Mouse (Mus musculus) E14TG2a.4 (cell line): ENCODE data around the gene Snx11.
"Not testable (repeated sequence)": the region's sequence is repeated elsewhere in the genome, so short reads cannot be mapped to it uniquely, and the experiment has no call there.

Source experiments
- H3K27me3 ChIP-seq: 2 replicates; pipeline ENCODE4 v1.6.1; 2014; ENCODE audit warnings: low read length, control low read depth; ENCODE audit not compliant: insufficient read depth
- H3K36me3 ChIP-seq: 2 replicates; pipeline ENCODE4 v1.6.1; 2014; ENCODE audit warnings: low read length, control low read depth; ENCODE audit not compliant: insufficient read depth
- H3K4me1 ChIP-seq: replicated peaks from 2 replicates; pipeline ENCODE4 v1.6.1; 2014; ENCODE audit warnings: low read depth, low read length, control low read depth
- H3K4me3 ChIP-seq: replicated peaks from 2 replicates; pipeline ENCODE4 v1.5.1; 2014; ENCODE audit warnings: mild to moderate bottlenecking, low read length
- H3K9me3 ChIP-seq: 2 replicates; pipeline ENCODE4 v1.6.1; 2014; ENCODE audit warnings: low read length, control low read depth
- CTCF ChIP-seq: conservative IDR thresholded peaks from 2 replicates; pipeline ENCODE4 v1.5.1; 2014; ENCODE audit warnings: low read length
- NANOG ChIP-seq: IDR thresholded peaks from 2 replicates; pipeline ENCODE4 v1.6.1; 2014; ENCODE audit warnings: borderline replicate concordance, low read length, mixed read lengths
- POU5F1 ChIP-seq: IDR thresholded peaks from 2 replicates; pipeline ENCODE4 v1.6.1; 2014; ENCODE audit warnings: low read length, borderline replicate concordance

The Snx11 gene

DNA sequence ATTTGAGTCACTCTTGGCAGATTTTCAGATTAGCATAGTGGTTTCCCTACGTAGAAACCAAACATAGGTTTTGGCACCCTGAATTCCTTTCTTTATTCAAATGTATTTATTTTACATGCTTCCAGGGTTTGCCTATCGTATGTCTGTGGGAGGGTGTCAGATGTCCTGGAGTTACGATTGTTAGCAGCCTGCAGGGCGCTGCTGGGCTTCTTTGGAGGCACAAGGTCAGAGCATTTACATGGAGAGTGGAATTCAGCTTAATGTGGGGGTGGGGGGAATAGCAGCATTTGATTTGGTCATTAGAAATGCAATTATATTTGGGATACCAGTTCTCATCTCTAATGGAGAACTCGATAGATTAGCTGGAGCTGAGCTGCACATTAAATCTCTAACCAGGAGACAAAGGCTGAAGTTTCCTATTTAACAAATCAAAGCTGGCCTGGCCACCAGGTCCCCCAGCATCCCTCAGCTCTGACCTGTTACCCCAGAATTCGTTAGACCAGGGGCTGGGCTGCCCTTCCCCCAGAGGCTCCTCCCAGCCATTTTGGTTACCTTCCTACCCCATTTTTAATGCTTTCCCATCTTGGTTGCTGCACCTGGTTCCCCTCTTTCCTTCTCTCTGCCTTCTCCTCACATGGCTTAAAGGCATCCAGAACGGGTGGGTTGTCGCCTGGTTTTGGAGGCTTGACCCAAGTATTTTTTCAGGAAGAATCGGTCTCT, 9.5 kb upstream of the Snx11 start:
- Histone ChIP-seq H3K4me1 (peaks cover 72% of the 10 kb centered on the region), H3K9me3 (no peaks in the 10 kb centered on the region), H3K4me3 (peak overlapping the region; percentile 49), H3K36me3 (peaks cover 11% of the 10 kb centered on the region), H3K27me3 (no peaks in the 10 kb centered on the region)
- TF ChIP-seq NANOG: peak; percentile 41; the same call in 1 of the 2 replicates
- TF ChIP-seq CTCF: no peak
- TF ChIP-seq POU5F1: no peak

GRCm38 (mm10) chr11:96784847-96785246, 7.5 kb upstream of the Snx11 start:
- peaks cover 75% of the 10 kb centered on the region for H3K4me1 ChIP-seq
- H3K36me3 ChIP-seq, H3K27me3 ChIP-seq, H3K9me3 ChIP-seq, H3K4me3 ChIP-seq: not testable (repeated sequence)
- TF ChIP-seq CTCF: peak; percentile 97

DNA sequence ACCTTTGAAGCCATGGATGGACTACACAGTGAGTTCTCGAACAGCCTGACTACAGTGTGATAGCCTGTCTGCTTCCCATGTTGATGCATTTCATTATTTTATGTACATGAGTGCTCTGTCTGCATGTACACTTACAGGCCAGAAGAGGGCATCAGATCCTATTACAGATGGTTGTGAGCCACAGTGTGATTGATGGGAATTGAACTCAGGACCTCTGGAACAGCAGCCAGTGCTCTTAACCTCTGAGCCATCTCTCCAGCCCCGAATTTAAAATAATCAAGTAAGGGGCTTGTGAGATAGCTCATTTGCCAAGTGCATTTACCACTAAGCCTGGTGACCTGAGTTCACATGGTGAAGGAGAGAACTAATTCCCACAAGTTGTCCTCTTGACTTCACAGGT, 4.1 kb upstream of the Snx11 start:
- Histone ChIP-seq H3K27me3 (no peaks in the 10 kb centered on the region), H3K9me3 (no peaks in the 10 kb centered on the region), H3K4me1 (peaks cover 72% of the 10 kb centered on the region), H3K36me3 (no peaks in the 10 kb centered on the region), H3K4me3 (no peak overlapping the region)
- no peak for TF ChIP-seq NANOG
- TF ChIP-seq POU5F1: no peak
- peak; percentile 50 for TF ChIP-seq CTCF

GRCm38 (mm10) chr11:96780306-96780705, 2.9 kb upstream of the Snx11 start:
- TF ChIP-seq POU5F1 (peak; percentile 80; the same call in 1 of the 2 replicates), NANOG (peak; percentile 42; the same call in 1 of the 2 replicates), CTCF (no peak)
- H3K27me3 ChIP-seq: no peaks in the 10 kb centered on the region
- H3K4me3 ChIP-seq: peak overlapping the region; percentile 44
- H3K4me1 ChIP-seq: peaks cover 73% of the 10 kb centered on the region
- H3K36me3 ChIP-seq: peaks cover 7% of the 10 kb centered on the region
- H3K9me3 ChIP-seq: no peaks in the 10 kb centered on the region

DNA sequence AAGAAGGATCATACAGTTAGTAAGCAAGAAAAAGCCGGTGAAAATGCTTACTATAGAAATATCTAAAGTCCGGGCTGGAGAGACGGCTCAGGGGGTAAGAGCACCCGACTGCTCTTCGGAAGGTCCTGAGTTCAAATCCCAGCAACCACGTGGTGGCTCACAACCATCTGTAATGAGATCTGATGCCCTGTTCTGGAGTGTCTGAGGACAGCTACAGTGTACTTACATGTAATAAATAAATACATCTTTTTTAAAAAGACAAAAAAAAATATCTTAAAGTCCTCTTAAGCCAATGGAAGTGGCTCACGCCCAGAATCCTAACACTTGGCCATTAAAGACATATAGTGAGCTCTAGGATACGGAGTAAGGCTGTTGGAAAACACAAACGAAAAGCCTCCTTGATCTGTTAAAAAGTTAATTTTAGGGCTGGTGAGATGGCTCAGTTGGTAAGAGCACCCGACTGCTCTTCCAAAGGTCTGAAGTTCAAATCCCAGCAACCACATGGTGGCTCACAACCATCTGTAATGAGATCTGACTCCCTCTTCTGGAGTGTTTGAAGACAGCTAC, 785 bp upstream of the Snx11 start:
- Histone ChIP-seq H3K36me3 (peaks cover 27% of the 10 kb centered on the region), H3K4me1 (peaks cover 79% of the 10 kb centered on the region), H3K4me3 (peak overlapping the region; percentile 94)
- H3K27me3 ChIP-seq, H3K9me3 ChIP-seq: not testable (repeated sequence)

DNA sequence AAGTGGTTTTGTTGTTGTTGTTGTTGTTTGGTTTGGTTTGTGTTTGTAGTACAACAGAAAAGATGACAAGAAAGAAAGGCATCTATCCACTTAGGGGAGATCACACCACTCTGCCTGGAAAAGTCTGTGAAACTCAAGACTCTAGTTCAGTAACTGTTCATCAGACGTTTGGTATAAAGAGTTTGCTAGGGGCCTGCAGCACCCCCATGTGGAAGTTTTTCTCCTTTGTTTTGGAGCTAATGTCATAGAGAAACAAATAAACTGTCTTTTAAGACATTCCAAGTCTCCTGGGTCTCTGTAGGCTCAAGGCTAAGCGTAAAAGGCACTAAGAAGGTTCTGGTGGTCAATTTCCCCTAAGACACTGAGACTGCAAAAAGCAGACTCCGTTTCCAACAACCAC, 1.3 kb downstream of the Snx11 start:
- Histone ChIP-seq H3K9me3 (no peaks in the 10 kb centered on the region), H3K4me1 (peaks cover 83% of the 10 kb centered on the region), H3K4me3 (peak overlapping the region; percentile 94), H3K36me3 (peaks cover 48% of the 10 kb centered on the region), H3K27me3 (no peaks in the 10 kb centered on the region)
- TF ChIP-seq NANOG: no peak
- TF ChIP-seq CTCF: no peak
- TF ChIP-seq POU5F1: no peak

DNA sequence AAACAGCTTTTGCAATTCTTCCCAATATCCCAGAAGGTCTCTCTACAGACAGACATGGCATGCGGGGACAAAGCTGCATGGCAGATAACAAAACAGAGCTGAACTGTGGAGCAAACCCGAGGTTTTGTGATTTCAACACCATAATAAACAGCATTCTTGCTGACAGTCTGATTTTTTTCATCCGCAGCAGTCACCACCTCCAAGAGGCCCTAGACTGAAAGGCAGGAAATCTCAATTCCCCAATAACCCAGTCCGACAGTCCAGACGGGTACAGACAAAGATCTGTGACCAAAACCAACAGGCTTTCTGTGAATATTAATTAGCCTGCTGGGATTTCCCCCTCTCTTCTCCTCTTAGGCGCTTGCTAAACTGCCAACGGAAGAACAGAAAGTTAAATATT, 1.7 kb downstream of the Snx11 start:
- Histone ChIP-seq H3K36me3 (peaks cover 52% of the 10 kb centered on the region), H3K4me1 (peaks cover 83% of the 10 kb centered on the region), H3K27me3 (no peaks in the 10 kb centered on the region), H3K9me3 (no peaks in the 10 kb centered on the region), H3K4me3 (no peak overlapping the region)
- no peak for TF ChIP-seq NANOG
- no peak for TF ChIP-seq CTCF
- no peak for TF ChIP-seq POU5F1

GRCm38 (mm10) chr11:96775063-96775462, 2.3 kb downstream of the Snx11 start:
- H3K9me3 ChIP-seq: no peaks in the 10 kb centered on the region
- no peak for TF ChIP-seq POU5F1
- peaks cover 58% of the 10 kb centered on the region for H3K36me3 ChIP-seq
- H3K27me3 ChIP-seq: no peaks in the 10 kb centered on the region
- H3K4me1 ChIP-seq: peaks cover 83% of the 10 kb centered on the region
- H3K4me3 ChIP-seq: 0 out of 2 replicates have a peak overlapping the region, but pooled peaks have one; percentile 3

- Histone ChIP-seq H3K9me3 (no peaks in the 10 kb centered on the region), H3K4me1 (peaks cover 78% of the 10 kb centered on the region)
- TF ChIP-seq POU5F1: no peak
- TF ChIP-seq CTCF: peak; percentile 16
Measured at GRCm38 (mm10) chr11:96774536-96774935, 2.8 kb downstream of the Snx11 start.

More at GRCm38 (mm10) chr11:96774536-96774935, 2.8 kb downstream of the Snx11 start:
- Histone ChIP-seq H3K4me3 (0 out of 2 replicates have a peak overlapping the region, but pooled peaks have one; percentile 3), H3K27me3 (no peaks in the 10 kb centered on the region), H3K36me3 (peaks cover 63% of the 10 kb centered on the region)
